Mouse (Mus musculus): ENCODE data around the gene Tpx2.

The Tpx2 gene

GRCm38 (mm10) chr2:152914310-152915120 lies 66.8 kb downstream of the Tpx2 start:
- in situ Hi-C loops (cut with MseI, MboI): loop anchor here in 1 of 2 experiments (10.0 kb wide), 1 partner anchor 230 kb away; no protein-coding TSS in a partner anchor

GRCm38 (mm10) chr2:152915453-152915852 lies 67.7 kb downstream of the Tpx2 start:
- in situ Hi-C loops (cut with MseI, MboI): loop anchor here in 1 of 2 experiments (10.0 kb wide), 1 partner anchor 229 kb away; no protein-coding TSS in a partner anchor

- in situ Hi-C loops (cut with MseI, MboI): loop anchor here in 1 of 2 experiments (10.0 kb wide), 1 partner anchor 229 kb away; no protein-coding TSS in a partner anchor
Measured at GRCm38 (mm10) chr2:152916111-152916510, 68.3 kb downstream of the Tpx2 start.

GRCm38 (mm10) chr2:152917671-152918070 lies 69.9 kb downstream of the Tpx2 start:
- in situ Hi-C loops (cut with MseI, MboI): loop anchor here in 1 of 2 experiments (10.0 kb wide), 1 partner anchor 227 kb away; no protein-coding TSS in a partner anchor

GRCm38 (mm10) chr2:152922376-152922775 lies 74.6 kb downstream of the Tpx2 start:
- in situ Hi-C loops (cut with MseI, MboI): no loop called here

GRCm38 (mm10) chr2:152923621-152924020 lies 75.9 kb downstream of the Tpx2 start:
- in situ Hi-C loops (cut with MseI, MboI): no loop called here

GRCm38 (mm10) chr2:152924128-152924527 lies 76.4 kb downstream of the Tpx2 start:
- in situ Hi-C loops (cut with MseI, MboI): no loop called here

GRCm38 (mm10) chr2:152924543-152924942 lies 76.8 kb downstream of the Tpx2 start:
- in situ Hi-C loops (cut with MseI, MboI): no loop called here

- in situ Hi-C loops (cut with MseI, MboI): no loop called here
Measured at GRCm38 (mm10) chr2:152925189-152925872, 77.6 kb downstream of the Tpx2 start.

GRCm38 (mm10) chr2:152926896-152927295 lies 79.1 kb downstream of the Tpx2 start:
- in situ Hi-C loops (cut with MseI, MboI): no loop called here

GRCm38 (mm10) chr2:152927371-152927770 lies 79.6 kb downstream of the Tpx2 start:
- in situ Hi-C loops (cut with MseI, MboI): no loop called here

- in situ Hi-C loops (cut with MseI, MboI): no loop called here
Measured at GRCm38 (mm10) chr2:152928219-152928987, 80.6 kb downstream of the Tpx2 start.

- in situ Hi-C loops (cut with MseI, MboI): no loop called here
Measured at GRCm38 (mm10) chr2:152928988-152929370, 81.2 kb downstream of the Tpx2 start.

GRCm38 (mm10) chr2:152930276-152930675 lies 82.5 kb downstream of the Tpx2 start:
- in situ Hi-C loops (cut with MseI, MboI): no loop called here

GRCm38 (mm10) chr2:152931456-152932160 lies 83.8 kb downstream of the Tpx2 start:
- in situ Hi-C loops (cut with MseI, MboI): no loop called here

GRCm38 (mm10) chr2:152933048-152933447 lies 85.3 kb downstream of the Tpx2 start, which contains the start of gene Foxs1:
Foxs1 (minus strand) TSS chr2:152933208.
- in situ Hi-C loops (cut with MseI, MboI): no loop called here

GRCm38 (mm10) chr2:152933614-152934013 lies 85.8 kb downstream of the Tpx2 start:
- in situ Hi-C loops (cut with MseI, MboI): no loop called here

GRCm38 (mm10) chr2:152939846-152940245 lies 92.1 kb downstream of the Tpx2 start:
- in situ Hi-C loops (cut with MseI, MboI): no loop called here

GRCm38 (mm10) chr2:152941106-152941505 lies 93.3 kb downstream of the Tpx2 start:
- in situ Hi-C loops (cut with MseI, MboI): no loop called here

- in situ Hi-C loops (cut with MseI, MboI): no loop called here
Measured at GRCm38 (mm10) chr2:152941776-152942175, 94.0 kb downstream of the Tpx2 start.

GRCm38 (mm10) chr2:152942898-152943515 lies 95.2 kb downstream of the Tpx2 start:
- in situ Hi-C loops (cut with MseI, MboI): no loop called here

Measured in mouse trophoblast stem cell (cell line).